Mouse (Mus musculus): ENCODE data around the gene Rgs3. TPM values are rescaled to one million over a fixed set of nuclear protein-coding genes. Genes with fewer than 3 reads are reported as not detected.

Rgs3 gene
- 10 to 100 TPM; 71.8 to 78.5 TPM for total RNA-seq (2023)

DNA sequence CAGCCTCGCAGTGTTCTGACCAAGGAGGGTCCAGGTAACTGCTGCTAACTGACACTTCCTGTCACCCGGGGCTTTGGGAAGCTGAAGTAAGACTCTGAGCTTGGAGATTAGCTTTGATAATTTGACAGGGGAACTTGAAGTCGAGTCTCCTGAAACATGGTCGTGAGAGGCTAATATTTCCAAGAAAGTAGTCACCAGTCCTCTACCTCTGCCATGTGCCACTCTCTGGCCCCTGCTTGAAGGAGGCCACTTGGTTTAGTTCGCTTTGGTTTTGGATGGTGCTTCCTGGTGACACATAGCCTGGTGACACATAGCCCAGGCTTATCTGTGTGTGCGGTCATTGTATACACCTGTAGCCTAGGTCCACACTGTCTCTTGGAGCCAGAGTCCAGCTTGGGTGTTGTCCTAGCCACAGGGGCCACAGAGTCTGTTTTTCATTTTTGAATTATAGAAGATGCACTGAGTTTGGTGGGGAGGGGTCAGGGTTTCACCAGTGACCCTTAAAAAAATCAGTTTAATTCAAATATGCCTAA, at the start of gene Rgs3:
TSS of gene Rgs3 (plus strand) at position 51 of the 533 bp plus-strand sequence.

DNA sequence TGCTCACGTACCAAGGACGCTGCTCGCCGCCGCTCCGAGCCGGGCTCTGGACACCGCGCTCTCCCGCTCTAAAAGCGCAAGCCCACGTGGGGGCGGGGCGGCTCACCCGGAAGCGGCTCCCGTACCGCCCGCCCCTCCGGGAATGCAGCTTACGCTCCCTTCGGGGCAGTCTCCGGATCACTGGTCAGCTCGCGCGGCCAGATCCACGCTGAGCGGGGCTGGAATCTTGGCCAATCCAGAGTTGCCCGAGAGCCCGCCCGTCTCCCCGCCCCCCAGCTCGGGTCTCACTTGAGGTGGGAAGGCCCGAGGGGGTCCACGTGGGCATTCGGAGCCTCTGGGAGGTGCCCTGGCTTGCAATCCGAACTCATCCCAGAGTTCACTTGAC, 39.8 kb upstream of the Rgs3 start, which contains the start of gene Alad:
TSS of gene Alad (minus strand) at position 70 of the 385 bp plus-strand sequence.

DNA sequence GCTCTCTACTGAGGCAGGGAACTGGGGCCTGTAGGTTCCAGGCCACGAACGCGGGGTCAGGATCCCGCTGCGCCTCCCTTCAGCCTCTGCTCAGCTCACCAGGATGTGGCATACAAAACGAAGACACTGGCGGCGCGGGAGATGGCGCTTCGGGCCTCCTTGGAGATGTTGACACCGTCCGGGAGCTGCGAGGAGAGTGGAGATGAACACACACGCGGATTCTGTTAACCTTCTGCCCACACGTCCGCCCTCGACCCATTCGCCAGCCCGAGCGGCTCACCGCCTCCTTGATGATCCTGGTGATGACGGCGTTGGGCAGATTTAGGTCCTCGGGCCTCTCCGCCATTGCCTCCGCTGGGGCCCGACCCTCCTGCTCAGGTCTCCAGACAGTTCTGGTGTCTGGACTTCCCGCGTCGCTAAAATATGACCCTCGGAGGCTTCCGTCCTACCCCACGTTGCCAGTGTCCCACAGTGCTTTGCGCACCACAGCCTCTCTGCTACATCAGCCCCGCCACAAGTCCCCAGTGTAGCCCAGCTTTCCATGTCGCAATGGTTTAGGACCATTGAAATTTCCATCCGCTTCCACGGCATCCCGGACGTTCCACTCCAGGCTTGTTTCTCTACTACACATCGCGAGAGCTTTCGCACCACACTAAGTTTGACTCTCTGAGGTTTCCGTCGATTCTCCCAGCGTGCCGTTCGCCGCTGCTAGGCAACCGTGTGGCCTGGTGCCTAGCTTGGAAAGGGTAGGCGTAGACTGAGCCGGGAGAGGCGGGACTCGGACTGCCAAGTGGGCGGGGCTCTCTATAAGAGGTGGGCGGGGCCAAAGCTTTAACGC, 34.8 kb upstream of the Rgs3 start, which contains the start of the genes Pole3 and 4933430I17Rik:
TSS of gene Pole3 (minus strand) at position 418 of the 838 bp plus-strand sequence.
TSS of gene 4933430I17Rik (plus strand) at position 719 of the 838 bp plus-strand sequence.

Other genes starting within 250 kb of the Rgs3 start
- gene Fkbp15, start 199.3 kb upstream of the Rgs3 start, total RNA-seq (2023): 10 to 100 TPM; 79.1 to 90.5 TPM
- gene Slc31a1, start 199.1 kb upstream of the Rgs3 start, total RNA-seq (2023): 10 to 100 TPM; 11.5 to 13.3 TPM
- gene Cdc26, start 151.2 kb upstream of the Rgs3 start, total RNA-seq (2023): 10 to 100 TPM; 38.3 to 41.6 TPM
- gene Prpf4, start 151.1 kb upstream of the Rgs3 start, total RNA-seq (2023): 1 to 10 TPM; 8.6 to 9.6 TPM
- not detected for gene Rnf183, start 124.6 kb upstream of the Rgs3 start, total RNA-seq (2023)
- 1 to 10 TPM in 1 of 2 experiments, not detected in 1; 1.3 TPM for gene Wdr31, start 89.0 kb upstream of the Rgs3 start, total RNA-seq (2023)
- not detected for gene Bspry, start 79.8 kb upstream of the Rgs3 start, total RNA-seq (2023)
- 1 to 10 TPM in 1 of 2 experiments, under 1 TPM in 1; 0.37 to 1.1 TPM for gene Hdhd3, start 56.4 kb upstream of the Rgs3 start, total RNA-seq (2023)
- 10 to 100 TPM; 35.6 to 53.8 TPM for gene Alad, start 39.9 kb upstream of the Rgs3 start, total RNA-seq (2023)
- 10 to 100 TPM; 16.0 to 23.5 TPM for gene Pole3, start 34.8 kb upstream of the Rgs3 start, total RNA-seq (2023)
- gene 4933430I17Rik, start 34.5 kb upstream of the Rgs3 start, total RNA-seq (2023): not detected